Mouse (Mus musculus): Measurements from ENCODE around the gene Rad9a.

The Rad9a gene

DNA sequence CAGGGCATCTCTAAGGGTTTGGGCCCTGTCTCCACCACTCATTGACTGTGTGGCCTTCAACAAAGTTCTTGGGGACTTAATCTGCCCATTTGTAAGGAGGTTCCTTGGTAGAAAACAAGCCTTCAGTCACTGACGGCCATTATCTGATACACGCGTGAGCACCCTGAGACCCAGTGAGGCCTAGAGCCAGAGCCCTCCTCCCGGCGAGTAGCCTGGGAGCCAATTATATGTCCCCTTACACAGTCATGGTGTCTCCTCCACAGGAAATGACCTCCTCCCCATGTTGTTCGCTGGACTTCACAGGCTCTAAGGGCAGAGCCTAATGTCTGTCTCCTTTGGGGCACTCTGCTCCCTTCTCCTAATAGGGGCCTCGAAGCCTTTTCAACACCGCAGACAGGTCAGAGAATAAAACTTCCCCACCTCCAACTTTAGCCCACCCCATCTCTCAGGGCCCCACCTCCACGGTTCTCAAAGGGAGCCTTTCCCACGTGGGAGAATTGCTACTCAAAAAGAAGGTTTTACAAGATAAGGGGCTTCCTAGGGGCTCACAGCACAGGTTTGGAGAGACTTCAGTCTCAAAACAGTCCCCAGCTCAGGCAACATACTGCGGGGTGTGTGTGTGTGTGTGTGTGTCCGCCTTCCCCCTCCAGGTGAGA lies 55.0 kb downstream of the Rad9a start:
- no peak for DNase-seq (ENCODE audit: low spot score in 2 of 2)

DNA sequence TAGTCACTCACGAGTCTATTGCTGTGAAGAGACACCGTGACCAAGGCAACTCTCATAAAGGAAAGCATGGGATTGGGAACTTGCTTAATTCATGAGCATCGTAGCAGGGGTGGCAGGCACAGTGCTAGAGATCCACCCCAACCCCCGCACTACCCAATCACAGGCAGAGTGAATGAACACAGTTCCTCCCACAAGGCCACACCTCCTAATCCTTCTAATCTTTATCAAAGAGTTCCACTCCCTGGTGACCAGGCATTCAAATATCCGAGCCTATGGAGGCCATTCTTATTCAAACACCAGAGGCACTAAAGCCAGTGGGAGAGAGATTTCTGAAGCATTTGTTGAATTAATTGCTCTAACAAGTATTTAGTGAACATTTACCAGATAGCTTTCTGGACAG lies 55.5 kb downstream of the Rad9a start:
- DNase-seq (ENCODE audit: low spot score in 2 of 2): no peak

Data from thymus, postnatal 10 days (tissue).